Mouse (Mus musculus): ENCODE results near the gene Gmeb2.

- TF ChIP-seq POLR2A (IDR thresholded peaks at IDR 0.05; ENCODE audit: control insufficient read depth, extremely low read depth, insufficient read depth, low read length, poor library complexity): no peak
- TF ChIP-seq CTCF (IDR thresholded peaks at IDR 0.05; ENCODE audit: borderline replicate concordance, control insufficient read depth, extremely low read depth, insufficient read depth, low read length, poor library complexity): no peak
Observed at GRCm38 (mm10) chr2:181213021-181213445, 74.8 kb downstream of the Gmeb2 start, which contains the start of gene Srms.
